In the genomic region with DNA sequence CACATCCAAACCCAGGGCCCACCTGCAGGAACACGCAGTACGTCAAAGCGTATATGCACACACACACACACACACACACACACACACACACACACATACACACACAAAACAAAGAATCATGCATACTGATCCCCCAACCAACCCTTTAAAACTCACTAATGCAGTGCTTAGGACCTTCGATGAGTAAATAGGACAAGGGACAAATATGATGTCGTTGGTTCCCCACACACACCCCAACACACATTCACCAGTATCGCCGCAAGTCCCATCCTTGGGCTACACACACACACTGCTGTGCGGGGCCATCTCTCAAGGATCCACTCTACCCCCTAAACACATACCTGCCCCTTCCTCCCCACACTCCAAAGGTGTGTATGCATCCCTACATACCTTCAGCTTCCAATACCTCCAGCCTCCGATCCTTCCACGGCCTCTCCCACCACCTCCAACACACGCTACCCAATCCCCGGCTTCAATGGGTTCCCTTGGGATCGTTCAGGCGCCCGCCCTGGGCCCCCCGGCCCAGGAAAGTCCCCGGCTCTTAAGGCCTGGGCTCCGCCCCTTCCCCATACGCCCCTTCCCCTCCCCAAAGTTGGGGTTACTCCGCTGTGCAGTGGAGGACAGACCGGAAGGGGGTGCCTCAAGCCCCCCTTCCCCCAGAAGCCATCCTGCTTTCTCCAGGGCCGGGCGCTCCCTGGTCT, we compare ENCODE assay signal across 7 mouse cellular contexts. TPM values are rescaled to one million over a fixed set of nuclear protein-coding genes. Genes with fewer than 3 reads are reported as not detected.
A peak's percentile ranks its signal among the peaks of the same experiment; 100 is the strongest.
DNase-seq lines count a peak whose midpoint lies in the region; ATAC-seq and TF ChIP-seq lines count a peak whose summit lies in the region.

No protein-coding gene starts in this region.

- peak overlapping the region; percentile 95 to 96 for H3K4me3 ChIP-seq in heart, embryonic 14.5 days (ENCODE audit: control insufficient read depth in 1 of 2, insufficient read depth in 1 of 2, low read depth in 1 of 2, low read length in 2 of 2)
- peak overlapping the region; percentile 54 to 63 for H3K4me3 ChIP-seq in liver, embryonic 14.5 days (ENCODE audit: insufficient read depth in 1 of 2, low read depth in 2 of 2, low read length in 2 of 2)
- peak overlapping the region; percentile 94 for H3K4me3 ChIP-seq in stomach, embryonic 14.5 days (ENCODE audit: low read depth, low read length)

- WGBS in heart, embryonic 14.5 days = 5% methylated on average over 23 of the region's 23 CpGs
- 15% methylated on average over 23 of the region's 23 CpGs for WGBS in liver, embryonic 14.5 days (ENCODE audit: insufficient replicate concordance)
- 1% methylated on average over 22 of the region's 23 CpGs for WGBS in stomach, embryonic 14.5 days

- H3K4me2 ChIP-seq in heart, embryonic 14.5 days (ENCODE audit: low read length) = peak overlapping the region; percentile 69
- H3K4me2 ChIP-seq in liver, embryonic 14.5 days (ENCODE audit: low read depth) = peak overlapping the region; percentile 63
- peak overlapping the region; percentile 71 for H3K4me2 ChIP-seq in stomach, embryonic 14.5 days (replicated peaks; ENCODE audit: low read depth, low read length)

- TF ChIP-seq EP300 in liver, embryonic 14.5 days (IDR thresholded peaks at IDR 0.05; ENCODE audit: low read depth) = no peak

- peaks cover 16 to 25% of the 10 kb centered on the region in 2 experiments for H3K4me1 ChIP-seq in heart, embryonic 14.5 days (ENCODE audit: control insufficient read depth in 2 of 2, insufficient read depth in 2 of 2, low read length in 2 of 2)
- H3K4me1 ChIP-seq in liver, embryonic 14.5 days (replicated peaks; ENCODE audit: control insufficient read depth in 2 of 2, insufficient read depth in 2 of 2, low read length in 1 of 2) = peaks cover 0 to 7% of the 10 kb centered on the region in 2 experiments; a peak in 2 of 4 replicates
- H3K4me1 ChIP-seq in stomach, embryonic 14.5 days (ENCODE audit: control insufficient read depth, insufficient read depth, low read length) = peaks cover 29% of the 10 kb centered on the region

- DNase-seq in 3T3-L1 (ENCODE audit: low read depth, low spot score) (peak; percentile 21), A20 (ENCODE audit: low read depth, low spot score) (peak; percentile 36)
- DNase-seq in cerebellum, adult 9-10 months = peak; percentile 40
- DNase-seq in liver, embryonic 14.5 days (ENCODE audit: low read depth in 3 of 3, low spot score in 3 of 3) = no peak
- DNase-seq in gastrocnemius, postnatal 4 days (ENCODE audit: low spot score in 2 of 2) = no peak

- H3K9ac ChIP-seq in heart, embryonic 14.5 days (ENCODE audit: low read length) = peak overlapping the region; percentile 93
- H3K9ac ChIP-seq in liver, embryonic 14.5 days (replicated peaks) = no peak overlapping the region
- H3K9ac ChIP-seq in stomach, embryonic 14.5 days (replicated peaks; ENCODE audit: low read depth, low read length) = peak overlapping the region; percentile 89

- no peaks in the 10 kb centered on the region for H3K36me3 ChIP-seq in heart, embryonic 14.5 days (ENCODE audit: control insufficient read depth, insufficient read depth, low read length)
- H3K36me3 ChIP-seq in liver, embryonic 14.5 days (replicated peaks; ENCODE audit: control insufficient read depth, insufficient read depth, low read depth) = no peaks in the 10 kb centered on the region
- no peaks in the 10 kb centered on the region for H3K36me3 ChIP-seq in stomach, embryonic 14.5 days (ENCODE audit: control insufficient read depth, insufficient read depth, low read length)

- peak overlapping the region; percentile 80 to 84 for H3K27ac ChIP-seq in heart, embryonic 14.5 days (replicated peaks in 1 of 2; ENCODE audit: control insufficient read depth in 1 of 2, insufficient read depth in 1 of 2, low read depth in 2 of 2, low read length in 2 of 2)
- H3K27ac ChIP-seq in liver, embryonic 14.5 days = no peak overlapping the region
- peak overlapping the region; percentile 93 for H3K27ac ChIP-seq in stomach, embryonic 14.5 days (ENCODE audit: low read length)

- TF ChIP-seq CTCF in liver, embryonic 14.5 days (IDR thresholded peaks at IDR 0.05; ENCODE audit: low read depth) = no peak

- H3K9me3 ChIP-seq in heart, embryonic 14.5 days (ENCODE audit: control insufficient read depth, low read length) = no peaks in the 10 kb centered on the region
- no peaks in the 10 kb centered on the region for H3K9me3 ChIP-seq in liver, embryonic 14.5 days (ENCODE audit: control insufficient read depth, low read length)
- H3K9me3 ChIP-seq in stomach, embryonic 14.5 days (ENCODE audit: control insufficient read depth, low read depth, low read length) = no peaks in the 10 kb centered on the region

- no peaks in the 10 kb centered on the region for H3K27me3 ChIP-seq in heart, embryonic 14.5 days (ENCODE audit: control insufficient read depth, insufficient read depth, low read length)
- H3K27me3 ChIP-seq in liver, embryonic 14.5 days (ENCODE audit: control insufficient read depth, insufficient read depth, low read length) = no peaks in the 10 kb centered on the region; the same call in 1 of the 2 replicates
- no peaks in the 10 kb centered on the region for H3K27me3 ChIP-seq in stomach, embryonic 14.5 days (ENCODE audit: control insufficient read depth, insufficient read depth, low read length)

- ATAC-seq in heart, embryonic 14.5 days (ENCODE audit: insufficient number of reproducible peaks, insufficient read depth, low FRiP score, low read depth) = peak; percentile 45; the same call in 1 of the 2 replicates
- peak; percentile 16; the same call in 1 of the 2 replicates for ATAC-seq in liver, embryonic 14.5 days (ENCODE audit: insufficient read depth)
- ATAC-seq in stomach, embryonic 14.5 days (ENCODE audit: insufficient number of reproducible peaks, insufficient read depth, low FRiP score, low read depth) = peak; percentile 73

RNA-seq across cellular contexts. Expression of a gene that starts 1.9 kb away (rescaled TPM):
- polyA plus RNA-seq in heart, embryonic 14.5 days (2014; fragmentation: Nextera tagmentation; extraction: Ambion mirVana) = 9.2 and 10.0 TPM in 2 replicates
- polyA plus RNA-seq in liver, embryonic 14.5 days (2012; rRNA removed) = 0.73 and 0.90 TPM in 2 replicates
- 0.56 and 0.69 TPM in 2 replicates for polyA plus RNA-seq in liver, embryonic 14.5 days (2014; fragmentation: Nextera tagmentation; extraction: Ambion mirVana)
- 17.1 and 18.4 TPM in 2 replicates for polyA plus RNA-seq in stomach, embryonic 14.5 days (2014; fragmentation: Nextera tagmentation; extraction: Ambion mirVana)
- 10 to 100 TPM in 1 of 2 experiments, 1 to 10 TPM in 1; 9.6 to 10.4 TPM for total RNA-seq in gastrocnemius, postnatal 4 days (2021)

RNA-seq across cellular contexts. Expression of a gene that starts 31.0 kb away (rescaled TPM):
- polyA plus RNA-seq in heart, embryonic 14.5 days (2014; fragmentation: Nextera tagmentation; extraction: Ambion mirVana) = not detected in 2 replicates
- not detected in 2 replicates for polyA plus RNA-seq in liver, embryonic 14.5 days (2012; rRNA removed)
- not detected in 2 replicates for polyA plus RNA-seq in liver, embryonic 14.5 days (2014; fragmentation: Nextera tagmentation; extraction: Ambion mirVana)
- not detected in 2 replicates for polyA plus RNA-seq in stomach, embryonic 14.5 days (2014; fragmentation: Nextera tagmentation; extraction: Ambion mirVana)
- total RNA-seq in gastrocnemius, postnatal 4 days (2021) = not detected

RNA-seq across cellular contexts. Expression of a gene that starts 56.0 kb away (rescaled TPM):
- polyA plus RNA-seq in heart, embryonic 14.5 days (2014; fragmentation: Nextera tagmentation; extraction: Ambion mirVana) = 157 and 163 TPM in 2 replicates
- 28.9 and 29.1 TPM in 2 replicates for polyA plus RNA-seq in liver, embryonic 14.5 days (2012; rRNA removed)
- polyA plus RNA-seq in liver, embryonic 14.5 days (2014; fragmentation: Nextera tagmentation; extraction: Ambion mirVana) = 49.6 and 54.6 TPM in 2 replicates
- polyA plus RNA-seq in stomach, embryonic 14.5 days (2014; fragmentation: Nextera tagmentation; extraction: Ambion mirVana) = 182 and 195 TPM in 2 replicates
- 100 to 1,000 TPM; 162 to 172 TPM for total RNA-seq in gastrocnemius, postnatal 4 days (2021)

RNA-seq across cellular contexts. Expression of a gene that starts 56.2 kb away (rescaled TPM):
- 120 TPM in 2 replicates for polyA plus RNA-seq in heart, embryonic 14.5 days (2014; fragmentation: Nextera tagmentation; extraction: Ambion mirVana)
- polyA plus RNA-seq in liver, embryonic 14.5 days (2012; rRNA removed) = 22.2 and 22.6 TPM in 2 replicates
- 24.6 and 28.4 TPM in 2 replicates for polyA plus RNA-seq in liver, embryonic 14.5 days (2014; fragmentation: Nextera tagmentation; extraction: Ambion mirVana)
- polyA plus RNA-seq in stomach, embryonic 14.5 days (2014; fragmentation: Nextera tagmentation; extraction: Ambion mirVana) = 139 and 140 TPM in 2 replicates
- 10 to 100 TPM; 62.9 to 65.4 TPM for total RNA-seq in gastrocnemius, postnatal 4 days (2021)

Comparison
In these comparisons a context has a peak if more than half of its experiments do, and no peak if none do; other contexts are left out.
1. DNase-seq: peak in 3T3-L1 (single experiment), A20 (single experiment) and cerebellum, adult 9-10 months (single experiment); none in liver, embryonic 14.5 days (0 of 3) and gastrocnemius, postnatal 4 days (0 of 2).
2. ATAC-seq: peak in every context shown above with its lines; median percentile 73 in stomach, embryonic 14.5 days; 45 in heart, embryonic 14.5 days; 16 in liver, embryonic 14.5 days.
3. Peak in every context shown above with its lines, with median percentiles within 50 percentile points of each other: H3K4me2 ChIP-seq and H3K4me3 ChIP-seq.